Comparison of ENCODE assay signal across 8 mouse cellular contexts in the genomic region with DNA sequence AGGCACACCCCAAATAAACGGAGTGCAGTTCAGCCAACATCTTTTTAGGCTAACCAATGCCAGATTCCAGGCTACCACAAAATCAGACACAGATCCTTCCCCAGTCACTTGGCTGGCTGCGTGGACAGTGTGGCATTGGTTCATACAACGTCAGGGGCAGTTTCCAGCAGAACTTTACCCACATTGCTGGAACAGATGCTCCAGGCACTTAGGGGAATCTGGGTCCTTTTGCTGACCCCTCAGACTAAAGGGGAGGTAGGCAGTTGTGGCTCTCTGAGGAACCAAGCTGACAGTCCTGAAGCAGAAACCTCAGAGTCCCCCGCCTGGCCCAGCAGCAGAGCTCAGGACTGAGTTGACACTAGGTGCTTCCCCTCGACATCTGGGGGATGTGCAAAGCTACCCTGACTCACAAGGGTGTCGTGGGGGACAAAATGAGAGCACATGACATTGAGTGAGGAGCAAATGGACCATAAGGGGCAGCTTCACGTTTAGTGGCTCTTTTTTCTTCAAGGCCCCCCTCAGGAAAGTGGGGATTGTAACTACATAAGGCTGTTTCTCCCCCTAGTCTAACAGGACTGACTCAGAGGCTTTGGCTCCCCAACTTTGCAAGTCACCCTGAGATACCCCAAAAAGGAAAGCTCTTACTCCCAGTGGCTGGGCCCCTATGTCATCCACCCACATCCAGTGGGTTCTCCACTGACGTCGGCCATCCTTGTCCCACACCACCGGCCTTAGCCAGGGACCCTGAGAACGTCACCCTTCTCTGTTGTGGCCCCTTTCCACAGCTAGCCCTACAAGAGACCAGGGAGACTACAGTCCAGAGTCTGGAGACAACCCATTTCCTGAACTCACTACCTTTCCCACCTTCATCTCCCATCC. TPM values are rescaled to one million over a fixed set of nuclear protein-coding genes. Genes with fewer than 3 reads are reported as not detected.
DNase-seq lines count a peak whose midpoint lies in the region; ATAC-seq and TF ChIP-seq lines count a peak whose summit lies in the region.

No protein-coding gene starts in this region.

- ATAC-seq in forebrain, embryonic 14.5 days: no peak
- no peak for ATAC-seq in forebrain, embryonic 16.5 days
- ATAC-seq in lung, postnatal 0 days: no peak
- ATAC-seq in hindbrain, postnatal 0 days: no peak
- no peak for ATAC-seq in monocyte, adult 5-6 weeks (replicated peaks; ENCODE audit: insufficient number of reproducible peaks, low FRiP score, low TSS enrichment, poor library complexity, severe bottlenecking)

- H3K27ac ChIP-seq in forebrain, embryonic 14.5 days (ENCODE audit: low read depth, low read length): no peak overlapping the region
- no peak overlapping the region for H3K27ac ChIP-seq in forebrain, embryonic 16.5 days (ENCODE audit: low read length)
- 0 out of 2 replicates have a peak overlapping the region, but pooled peaks have one; percentile 20 for H3K27ac ChIP-seq in lung, postnatal 0 days (ENCODE audit: low read length)
- H3K27ac ChIP-seq in hindbrain, postnatal 0 days: no peak overlapping the region

- no peak overlapping the region for H3K4me3 ChIP-seq in forebrain, embryonic 14.5 days (ENCODE audit: low read depth, low read length)
- no peak overlapping the region for H3K4me3 ChIP-seq in forebrain, embryonic 16.5 days (replicated peaks; ENCODE audit: low read length)
- no peak overlapping the region; the same call in 1 of the 2 replicates for H3K4me3 ChIP-seq in lung, postnatal 0 days (ENCODE audit: low read depth, low read length)
- no peak overlapping the region for H3K4me3 ChIP-seq in hindbrain, postnatal 0 days (ENCODE audit: low read length)

- 79% methylated on average over 11 of the region's 11 CpGs for WGBS in forebrain, embryonic 14.5 days
- 79% methylated on average over 11 of the region's 11 CpGs for WGBS in forebrain, embryonic 16.5 days
- 66% methylated on average over 11 of the region's 11 CpGs for WGBS in lung, postnatal 0 days
- 76% methylated on average over 11 of the region's 11 CpGs for WGBS in hindbrain, postnatal 0 days

- peaks cover 13% of the 10 kb centered on the region; the same call in 1 of the 2 replicates for H3K27me3 ChIP-seq in forebrain, embryonic 14.5 days (replicated peaks; ENCODE audit: control insufficient read depth, insufficient read depth, low read length)
- H3K27me3 ChIP-seq in forebrain, embryonic 16.5 days (replicated peaks; ENCODE audit: control insufficient read depth, insufficient read depth, low read length): 0 out of 2 replicates have a peak, but pooled peaks cover 3% of the 10 kb centered on the region
- no peaks in the 10 kb centered on the region for H3K27me3 ChIP-seq in lung, postnatal 0 days (replicated peaks; ENCODE audit: insufficient read depth, low read length)
- peaks cover 10% of the 10 kb centered on the region; the same call in 1 of the 2 replicates for H3K27me3 ChIP-seq in hindbrain, postnatal 0 days (ENCODE audit: insufficient read depth, low read length)

- peak overlapping the region; percentile 85; the same call in 1 of the 2 replicates for H3K4me2 ChIP-seq in forebrain, embryonic 14.5 days (ENCODE audit: low read length)
- H3K4me2 ChIP-seq in forebrain, embryonic 16.5 days (ENCODE audit: low read length): no peak overlapping the region
- peak overlapping the region; percentile 81 for H3K4me2 ChIP-seq in lung, postnatal 0 days (replicated peaks; ENCODE audit: low read depth, low read length)
- H3K4me2 ChIP-seq in hindbrain, postnatal 0 days (ENCODE audit: low read depth, low read length): peak overlapping the region; percentile 95; the same call in 1 of the 2 replicates

- TF ChIP-seq CTCF in lung, postnatal 0 days (IDR thresholded peaks at IDR 0.05): no peak
- TF ChIP-seq CTCF in hindbrain, postnatal 0 days (IDR thresholded peaks at IDR 0.05; ENCODE audit: low read depth): no peak

- H3K36me3 ChIP-seq in forebrain, embryonic 14.5 days (ENCODE audit: control insufficient read depth, insufficient read depth, low read length): no peaks in the 10 kb centered on the region
- no peaks in the 10 kb centered on the region for H3K36me3 ChIP-seq in forebrain, embryonic 16.5 days (ENCODE audit: control insufficient read depth, insufficient read depth)
- H3K36me3 ChIP-seq in lung, postnatal 0 days (ENCODE audit: insufficient read depth, low read length): 0 out of 2 replicates have a peak, but pooled peaks cover 3% of the 10 kb centered on the region
- H3K36me3 ChIP-seq in hindbrain, postnatal 0 days (ENCODE audit: insufficient read depth, low read length): no peaks in the 10 kb centered on the region

- no peak for DNase-seq in forebrain, embryonic 14.5 days (ENCODE audit: low spot score)
- DNase-seq in lung, postnatal 0 days (ENCODE audit: low spot score): no peak
- DNase-seq in lung, postnatal 4 days: no peak
- no peak for DNase-seq in hindbrain, postnatal 0 days (ENCODE audit: low spot score)
- DNase-seq in spleen, postnatal 36 days (ENCODE audit: low spot score in 2 of 2): peak; percentile 73 to 74
- DNase-seq in urinary bladder, postnatal 10 days (ENCODE audit: low spot score): no peak

- no peak overlapping the region for H3K9ac ChIP-seq in forebrain, embryonic 14.5 days (ENCODE audit: low read length)
- no peak overlapping the region for H3K9ac ChIP-seq in forebrain, embryonic 16.5 days (replicated peaks; ENCODE audit: low read depth, low read length)
- 0 out of 2 replicates have a peak overlapping the region, but pooled peaks have one; percentile 16 for H3K9ac ChIP-seq in lung, postnatal 0 days (replicated peaks; ENCODE audit: low read depth)
- H3K9ac ChIP-seq in hindbrain, postnatal 0 days (replicated peaks; ENCODE audit: low read length): 0 out of 2 replicates have a peak overlapping the region, but pooled peaks have one; percentile 60

- no peaks in the 10 kb centered on the region for H3K4me1 ChIP-seq in forebrain, embryonic 14.5 days (ENCODE audit: control insufficient read depth, insufficient read depth, low read length)
- peaks cover 8% of the 10 kb centered on the region for H3K4me1 ChIP-seq in forebrain, embryonic 16.5 days (replicated peaks; ENCODE audit: control insufficient read depth, insufficient read depth, low read length)
- peaks cover 18% of the 10 kb centered on the region for H3K4me1 ChIP-seq in lung, postnatal 0 days (ENCODE audit: insufficient read depth, low read depth, low read length)
- no peaks in the 10 kb centered on the region for H3K4me1 ChIP-seq in hindbrain, postnatal 0 days (ENCODE audit: insufficient read depth, low read length)

- no peak for TF ChIP-seq EP300 in lung, postnatal 0 days (IDR thresholded peaks at IDR 0.05)

- H3K9me3 ChIP-seq in forebrain, embryonic 14.5 days (replicated peaks; ENCODE audit: control insufficient read depth, low read length): no peaks in the 10 kb centered on the region
- no peaks in the 10 kb centered on the region for H3K9me3 ChIP-seq in forebrain, embryonic 16.5 days (ENCODE audit: control insufficient read depth, low read length)
- H3K9me3 ChIP-seq in lung, postnatal 0 days (ENCODE audit: low read length): no peaks in the 10 kb centered on the region
- no peaks in the 10 kb centered on the region for H3K9me3 ChIP-seq in hindbrain, postnatal 0 days (ENCODE audit: low read length)

RNA-seq across cellular contexts. Expression of a gene that starts 1.4 kb away (rescaled TPM):
- 2.5 and 3.3 TPM in 2 replicates for polyA plus RNA-seq in forebrain, embryonic 14.5 days (2014; fragmentation: Nextera tagmentation; extraction: Ambion mirVana)
- polyA plus RNA-seq in forebrain, embryonic 16.5 days (2015; fragmentation: Nextera tagmentation; extraction: Ambion mirVana): 3.1 and 3.6 TPM in 2 replicates
- 27.0 and 27.1 TPM in 2 replicates for polyA plus RNA-seq in lung, postnatal 0 days (2015; fragmentation: Nextera tagmentation; extraction: Ambion mirVana)
- 0.58 and 7.3 TPM in 2 replicates for total RNA-seq in hindbrain, postnatal 0 days (2014; rRNA removed)
- 1.4 and 2.0 TPM in 2 replicates for polyA plus RNA-seq in hindbrain, postnatal 0 days (2015; fragmentation: Nextera tagmentation; extraction: Ambion mirVana)
- total RNA-seq in monocyte, adult 5-6 weeks (2017): 27.1 to 48.1 TPM (median 30.7 TPM) in 3 replicates

RNA-seq across cellular contexts. Expression of a gene that starts 46.9 kb away (rescaled TPM):
- polyA plus RNA-seq in forebrain, embryonic 14.5 days (2014; fragmentation: Nextera tagmentation; extraction: Ambion mirVana): 20.1 and 25.1 TPM in 2 replicates
- 25.5 and 27.3 TPM in 2 replicates for polyA plus RNA-seq in forebrain, embryonic 16.5 days (2015; fragmentation: Nextera tagmentation; extraction: Ambion mirVana)
- 26.1 and 27.6 TPM in 2 replicates for polyA plus RNA-seq in lung, postnatal 0 days (2015; fragmentation: Nextera tagmentation; extraction: Ambion mirVana)
- total RNA-seq in hindbrain, postnatal 0 days (2014; rRNA removed): 24.2 and 31.2 TPM in 2 replicates
- polyA plus RNA-seq in hindbrain, postnatal 0 days (2015; fragmentation: Nextera tagmentation; extraction: Ambion mirVana): 50.0 and 51.3 TPM in 2 replicates
- total RNA-seq in monocyte, adult 5-6 weeks (2017): 6.2 to 19.5 TPM (median 10.7 TPM) in 3 replicates

Comparison
In these comparisons a context has a peak if more than half of its experiments do, and no peak if none do; other contexts are left out.
1. DNase-seq: peak in spleen, postnatal 36 days (2 of 2); none in forebrain, embryonic 14.5 days (single experiment), lung, postnatal 0 days (single experiment), lung, postnatal 4 days (0 of 2), hindbrain, postnatal 0 days (single experiment) and urinary bladder, postnatal 10 days (single experiment).
2. H3K9ac ChIP-seq: peak in lung, postnatal 0 days (single experiment) and hindbrain, postnatal 0 days (single experiment); none in forebrain, embryonic 14.5 days (single experiment) and forebrain, embryonic 16.5 days (single experiment).